Comparison of ENCODE assay signal across 24 mouse cellular contexts in the genomic region with DNA sequence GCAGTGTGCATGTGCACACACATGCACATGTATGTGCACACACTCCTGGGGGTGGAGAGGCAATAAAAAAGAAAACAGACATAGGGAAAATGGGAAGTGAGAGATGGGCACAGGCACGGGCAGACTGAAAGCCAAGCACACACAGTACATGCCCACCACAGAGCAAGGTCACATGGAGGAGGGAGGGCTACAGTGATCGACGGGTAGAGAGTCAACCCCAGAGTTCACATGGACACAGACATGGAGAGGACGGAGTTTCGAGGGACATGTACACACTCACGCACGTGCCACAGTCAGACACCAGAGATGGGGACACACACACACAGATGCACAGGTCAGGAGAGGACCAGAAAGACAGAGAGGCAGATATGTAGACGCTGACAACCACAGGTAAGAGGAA. TPM values are rescaled to one million over a fixed set of nuclear protein-coding genes. Genes with fewer than 3 reads are reported as not detected.
A peak's percentile ranks its signal among the peaks of the same experiment; 100 is the strongest.
DNase-seq lines count a peak whose midpoint lies in the region; ATAC-seq and TF ChIP-seq lines count a peak whose summit lies in the region.
"Had no signal": no experiment of that assay in that cellular context is flagged by ENCODE, and none has a peak within 500 bp of the region (broad histone marks: within the 10 kb centered on the region; RNA-seq: fewer than 3 reads in every experiment).

No protein-coding gene starts in this region.

- H3K4me2 ChIP-seq in intestine, embryonic 15.5 days (replicated peaks): no peak overlapping the region
- no peak overlapping the region for H3K4me2 ChIP-seq in intestine, embryonic 16.5 days (ENCODE audit: low read depth, low read length)
- H3K4me2 ChIP-seq: heart, embryonic 11.5 days; hindbrain, embryonic 12.5 days; midbrain, embryonic 13.5 days had no signal

- WGBS in intestine, embryonic 15.5 days: 80% methylated on average over 8 of the region's 8 CpGs
- WGBS in intestine, embryonic 16.5 days: 84% methylated on average over 8 of the region's 8 CpGs
- WGBS in spleen, adult 2 months: 50% methylated on average over 8 of the region's 8 CpGs
- WGBS in kidney, adult 2 months: 83% methylated on average over 8 of the region's 8 CpGs

- no peak for TF ChIP-seq POLR2A in spleen, adult 2 months (IDR thresholded peaks at IDR 0.05; ENCODE audit: low read depth, low read length)
- TF ChIP-seq POLR2A in kidney, adult 2 months (IDR thresholded peaks at IDR 0.05; ENCODE audit: low read depth, low read length): no peak

- peaks cover 21% of the 10 kb centered on the region; the same call in 1 of the 2 replicates for H3K36me3 ChIP-seq in intestine, embryonic 15.5 days
- H3K36me3 ChIP-seq in intestine, embryonic 16.5 days (ENCODE audit: control insufficient read depth, insufficient read depth, low read length): peaks cover 19% of the 10 kb centered on the region
- H3K36me3 ChIP-seq in spleen, adult 2 months (ENCODE audit: control insufficient read depth, insufficient read depth, low read length): peaks cover 9% of the 10 kb centered on the region
- no peaks in the 10 kb centered on the region; the same call in none of the 2 replicates for H3K36me3 ChIP-seq in kidney, adult 2 months (ENCODE audit: control insufficient read depth, insufficient read depth, low read length)

- TF ChIP-seq CTCF in spleen, adult 2 months (IDR thresholded peaks at IDR 0.05; ENCODE audit: extremely low read depth, insufficient read depth, insufficient read length, insufficient replicate concordance): no peak
- no peak for TF ChIP-seq CTCF in kidney, adult 2 months (conservative IDR thresholded peaks at IDR 0.05; ENCODE audit: insufficient read depth, insufficient read length, low read depth, low read length)

- no peak for DNase-seq in spleen, adult 2 months (ENCODE audit: low read depth in 1 of 2, low spot score in 2 of 2)
- no peak for DNase-seq in spleen, postnatal 4 days (ENCODE audit: low spot score in 2 of 2)
- DNase-seq in kidney, adult 2 months: no peak
- DNase-seq in gastrocnemius, postnatal 4 days (ENCODE audit: low spot score in 2 of 2): no peak
- DNase-seq: adrenal gland, postnatal 25 days; cerebellum, adult 2 months; cerebellum, postnatal 36 days; gastrocnemius, postnatal 36 days; heart, postnatal 10 days; kidney, adult 9 months; kidney, postnatal 25 days; liver, postnatal 0 days; retina, postnatal 1 day; thymus, postnatal 36 days had no signal

- no peaks in the 10 kb centered on the region for H3K9me3 ChIP-seq in intestine, embryonic 15.5 days
- H3K9me3 ChIP-seq in intestine, embryonic 16.5 days (ENCODE audit: control insufficient read depth, low read length): no peaks in the 10 kb centered on the region
- H3K9me3 ChIP-seq: embryonic facial prominence, embryonic 10.5 days; hindbrain, embryonic 12.5 days; midbrain, embryonic 13.5 days had no signal

- no peak for ATAC-seq in intestine, embryonic 15.5 days
- no peak for ATAC-seq in intestine, embryonic 16.5 days
- ATAC-seq in megakaryocyte progenitor cell, adult 5-6 weeks (replicated peaks; ENCODE audit: poor library complexity): peak; percentile 29
- ATAC-seq: liver, postnatal 0 days; midbrain, embryonic 13.5 days had no signal

- no peak overlapping the region for H3K9ac ChIP-seq in intestine, embryonic 15.5 days
- no peak overlapping the region for H3K9ac ChIP-seq in intestine, embryonic 16.5 days (ENCODE audit: low read depth, low read length)
- H3K9ac ChIP-seq: hindbrain, embryonic 12.5 days; liver, postnatal 0 days; midbrain, embryonic 13.5 days had no signal

- H3K4me3 ChIP-seq in intestine, embryonic 15.5 days (replicated peaks): no peak overlapping the region
- H3K4me3 ChIP-seq in intestine, embryonic 16.5 days (ENCODE audit: low read length): no peak overlapping the region
- no peak overlapping the region; the same call in 1 of the 2 replicates for H3K4me3 ChIP-seq in spleen, adult 2 months (ENCODE audit: extremely low read depth, insufficient read depth, insufficient read length)
- H3K4me3 ChIP-seq in kidney, adult 2 months (ENCODE audit: insufficient read depth, low read depth, low read length): no peak overlapping the region
- H3K4me3 ChIP-seq: embryonic facial prominence, embryonic 10.5 days; hindbrain, embryonic 12.5 days; midbrain, embryonic 13.5 days had no signal

- H3K4me1 ChIP-seq in intestine, embryonic 15.5 days (replicated peaks): 0 out of 2 replicates have a peak, but pooled peaks cover 4% of the 10 kb centered on the region
- peaks cover 6% of the 10 kb centered on the region; the same call in 1 of the 2 replicates for H3K4me1 ChIP-seq in intestine, embryonic 16.5 days (ENCODE audit: control insufficient read depth, insufficient read depth, low read length)
- H3K4me1 ChIP-seq in spleen, adult 2 months (ENCODE audit: control insufficient read depth, insufficient read depth, insufficient read length): peaks cover 19% of the 10 kb centered on the region; the same call in 1 of the 2 replicates
- no peaks in the 10 kb centered on the region for H3K4me1 ChIP-seq in kidney, adult 2 months (ENCODE audit: control insufficient read depth, insufficient read depth, low read length)
- H3K4me1 ChIP-seq: embryonic facial prominence, embryonic 10.5 days had no signal

- no peaks in the 10 kb centered on the region for H3K27me3 ChIP-seq in intestine, embryonic 15.5 days (replicated peaks)
- no peaks in the 10 kb centered on the region for H3K27me3 ChIP-seq in intestine, embryonic 16.5 days (replicated peaks; ENCODE audit: control insufficient read depth, insufficient read depth, low read length)
- no peaks in the 10 kb centered on the region for H3K27me3 ChIP-seq in spleen, adult 2 months (ENCODE audit: control insufficient read depth, insufficient read depth, low read length)
- no peaks in the 10 kb centered on the region for H3K27me3 ChIP-seq in kidney, adult 2 months (replicated peaks; ENCODE audit: control insufficient read depth, insufficient read depth, low read length)
- H3K27me3 ChIP-seq: hindbrain, embryonic 12.5 days; midbrain, embryonic 13.5 days had no signal

- 0 out of 2 replicates have a peak overlapping the region, but pooled peaks have one; percentile 3 for H3K27ac ChIP-seq in intestine, embryonic 15.5 days
- no peak overlapping the region for H3K27ac ChIP-seq in intestine, embryonic 16.5 days (ENCODE audit: low read length)
- peak overlapping the region; percentile 85 for H3K27ac ChIP-seq in spleen, adult 2 months (ENCODE audit: insufficient read depth, low read length)
- no peak overlapping the region for H3K27ac ChIP-seq in kidney, adult 2 months (ENCODE audit: insufficient read depth, low read depth, low read length)
- H3K27ac ChIP-seq: embryonic facial prominence, embryonic 10.5 days; hindbrain, embryonic 12.5 days; midbrain, embryonic 13.5 days had no signal

RNA-seq across cellular contexts. Expression of a gene that starts 0.6 kb away (rescaled TPM):
- polyA plus RNA-seq in intestine, embryonic 15.5 days (2015; fragmentation: Nextera tagmentation; extraction: Ambion mirVana): 2.0 and 2.8 TPM in 2 replicates
- 2.1 and 2.4 TPM in 2 replicates for polyA plus RNA-seq in intestine, embryonic 16.5 days (2015; fragmentation: Nextera tagmentation; extraction: Ambion mirVana)
- polyA plus RNA-seq in spleen, adult 2 months (2012; rRNA removed): 52.2 and 52.4 TPM in 2 replicates
- 33.7 and 35.8 TPM in 2 replicates for total RNA-seq in megakaryocyte progenitor cell, adult 5-6 weeks (2015)
- 48.6 and 67.4 TPM in 2 replicates for total RNA-seq in megakaryocyte progenitor cell, adult 5-6 weeks (2017)
- 1.8 and 3.3 TPM in 2 replicates for polyA plus RNA-seq in kidney, adult 2 months (2012; rRNA removed)
- 1 to 10 TPM; 4.5 to 6.3 TPM for total RNA-seq in gastrocnemius, postnatal 4 days (2021)

RNA-seq across cellular contexts. Expression of a gene that starts 23.9 kb away (rescaled TPM):
- 382 and 397 TPM in 2 replicates for polyA plus RNA-seq in intestine, embryonic 15.5 days (2015; fragmentation: Nextera tagmentation; extraction: Ambion mirVana)
- 362 and 396 TPM in 2 replicates for polyA plus RNA-seq in intestine, embryonic 16.5 days (2015; fragmentation: Nextera tagmentation; extraction: Ambion mirVana)
- 125 and 143 TPM in 2 replicates for polyA plus RNA-seq in spleen, adult 2 months (2012; rRNA removed)
- 201 and 220 TPM in 2 replicates for total RNA-seq in megakaryocyte progenitor cell, adult 5-6 weeks (2015)
- total RNA-seq in megakaryocyte progenitor cell, adult 5-6 weeks (2017): 238 and 266 TPM in 2 replicates
- polyA plus RNA-seq in kidney, adult 2 months (2012; rRNA removed): 192 and 218 TPM in 2 replicates
- 100 to 1,000 TPM; 208 to 209 TPM for total RNA-seq in gastrocnemius, postnatal 4 days (2021)

RNA-seq across cellular contexts. Expression of a gene that starts 34.2 kb away (rescaled TPM):
- 245 and 247 TPM in 2 replicates for polyA plus RNA-seq in intestine, embryonic 15.5 days (2015; fragmentation: Nextera tagmentation; extraction: Ambion mirVana)
- 204 and 233 TPM in 2 replicates for polyA plus RNA-seq in intestine, embryonic 16.5 days (2015; fragmentation: Nextera tagmentation; extraction: Ambion mirVana)
- 82.8 and 86.9 TPM in 2 replicates for polyA plus RNA-seq in spleen, adult 2 months (2012; rRNA removed)
- 230 and 236 TPM in 2 replicates for total RNA-seq in megakaryocyte progenitor cell, adult 5-6 weeks (2015)
- total RNA-seq in megakaryocyte progenitor cell, adult 5-6 weeks (2017): 145 and 166 TPM in 2 replicates
- 65.5 and 76.4 TPM in 2 replicates for polyA plus RNA-seq in kidney, adult 2 months (2012; rRNA removed)
- 10 to 100 TPM; 42.6 to 45.0 TPM for total RNA-seq in gastrocnemius, postnatal 4 days (2021)

RNA-seq across cellular contexts. Expression of a gene that starts 55.4 kb away (rescaled TPM):
- 0.06 and 0.10 TPM in 2 replicates for polyA plus RNA-seq in intestine, embryonic 15.5 days (2015; fragmentation: Nextera tagmentation; extraction: Ambion mirVana)
- polyA plus RNA-seq in intestine, embryonic 16.5 days (2015; fragmentation: Nextera tagmentation; extraction: Ambion mirVana): not detected in 2 replicates
- polyA plus RNA-seq in spleen, adult 2 months (2012; rRNA removed): 0.06 TPM in 1 of 2 replicates, not detected in the other
- not detected in 2 replicates for total RNA-seq in megakaryocyte progenitor cell, adult 5-6 weeks (2015)
- not detected in 2 replicates for total RNA-seq in megakaryocyte progenitor cell, adult 5-6 weeks (2017)
- polyA plus RNA-seq in kidney, adult 2 months (2012; rRNA removed): 0.34 and 0.48 TPM in 2 replicates
- total RNA-seq in gastrocnemius, postnatal 4 days (2021): not detected
- total RNA-seq: adrenal gland, postnatal 25 days; gastrocnemius, postnatal 36 days; heart, postnatal 10 days; MEL had no signal
- polyA plus RNA-seq: embryonic facial prominence, embryonic 10.5 days; forebrain, embryonic 11.5 days; heart, embryonic 11.5 days; liver, postnatal 0 days; stomach, embryonic 14.5 days had no signal

Comparison
In these comparisons a context has a peak if more than half of its experiments do, and no peak if none do; other contexts are left out.
1. H3K27ac ChIP-seq: peak in intestine, embryonic 15.5 days (single experiment) and spleen, adult 2 months (single experiment); none in intestine, embryonic 16.5 days (single experiment) and kidney, adult 2 months (single experiment).
2. RNA of a gene that starts 0.6 kb away (polyA plus RNA-seq): 52.2 to 52.4 TPM in spleen, adult 2 months; 1.8 to 3.3 TPM in kidney, adult 2 months, 2.1 to 2.4 TPM in intestine, embryonic 16.5 days and 2.0 to 2.8 TPM in intestine, embryonic 15.5 days; every median in the first group is over 10 times any median in the second.